Mouse (Mus musculus) megakaryocyte, embryonic 14.5 days (primary cell): ENCODE results near the gene Flna.

Source experiments
- FLI1 ChIP-seq: IDR thresholded peaks from 2 replicates; pipeline ENCODE4 v1.6.1; 2012; ENCODE audit warnings: low read length, inconsistent platforms, mixed read lengths
- GATA1 ChIP-seq: IDR thresholded peaks from 3 replicates; pipeline ENCODE4 v1.6.1; 2012; ENCODE audit warnings: mixed read lengths, low read length, inconsistent platforms, borderline replicate concordance

DNA sequence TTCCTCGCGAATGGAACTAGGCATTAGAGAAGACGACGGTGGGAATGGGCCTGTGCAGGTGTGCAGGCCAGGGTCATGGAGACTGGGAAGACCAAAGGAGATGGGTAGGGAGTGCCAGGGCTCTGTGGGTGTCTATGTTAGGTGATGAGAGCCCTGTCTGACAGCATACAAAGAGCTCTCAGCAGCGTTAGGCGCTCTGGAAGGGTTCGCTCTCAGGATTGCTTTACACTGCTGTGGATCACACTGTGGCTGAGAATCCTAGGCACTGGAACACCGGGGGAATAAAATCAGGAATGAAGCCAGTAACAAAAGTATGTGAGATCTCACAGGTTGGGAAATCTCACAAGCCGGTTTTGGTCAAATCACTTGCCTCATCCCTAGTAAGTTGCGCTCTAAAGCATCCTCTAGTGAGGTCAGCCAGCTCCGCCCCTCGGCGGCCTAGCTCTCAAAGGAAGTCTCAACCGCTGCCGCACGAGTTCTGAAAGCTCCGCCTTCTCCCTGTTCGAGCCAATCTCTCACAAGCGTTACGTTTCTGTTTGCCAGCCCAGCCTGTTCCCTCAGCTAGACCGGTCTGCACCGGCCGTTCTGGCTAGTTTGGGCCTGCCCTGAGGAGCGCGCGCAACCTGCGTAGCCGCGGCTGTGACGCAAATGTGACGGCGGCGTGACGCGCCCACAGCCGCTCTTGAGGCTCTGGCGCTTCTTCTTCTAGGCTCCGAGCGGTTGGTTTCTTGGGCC lies 4.7 kb upstream of the Flna start, which contains the start of gene Emd:
- TF ChIP-seq GATA1 (no peak), FLI1 (no peak)
